Mouse (Mus musculus) limb, embryonic 10.5 days (tissue): ENCODE measurements around the gene Rgs7bp. TPM values are rescaled to one million over a fixed set of nuclear protein-coding genes. Genes with fewer than 3 reads are reported as not detected.

Source experiments
- DNase-seq: peaks from one replicate; pipeline ENCODE4 v3.0.0-alpha.2; 2017; ENCODE audit warnings: low spot score
- H3K27ac ChIP-seq: fragments of 300-500 bp; sonication (generic); 2 replicates; pipeline ENCODE4 v1.5.1; 2016; ENCODE audit warnings: mild to moderate bottlenecking
- H3K27me3 ChIP-seq: fragments of 300-500 bp; sonication (generic); 2 replicates; pipeline ENCODE4 v1.6.1; 2016; ENCODE audit warnings: low read depth, mild to moderate bottlenecking; ENCODE audit not compliant: poor library complexity, severe bottlenecking
- H3K36me3 ChIP-seq: fragments of 300-500 bp; sonication (generic); 2 replicates; pipeline ENCODE4 v1.6.1; 2016; ENCODE audit warnings: mild to moderate bottlenecking, moderate library complexity
- H3K4me1 ChIP-seq: fragments of 300-500 bp; sonication (generic); 2 replicates; pipeline ENCODE4 v1.6.1; 2016
- H3K4me3 ChIP-seq: fragments of 300-500 bp; sonication (generic); 2 replicates; pipeline ENCODE4 v1.5.1; 2016; ENCODE audit warnings: mild to moderate bottlenecking, moderate library complexity
- H3K9me3 ChIP-seq: fragments of 300-500 bp; sonication (generic); replicated peaks from 2 replicates; pipeline ENCODE4 v1.6.1; 2016; ENCODE audit warnings: mild to moderate bottlenecking
- WGBS: fragments of 180-500 bp; shearing (Covaris S2); methylation state at CpG from one replicate; pipeline ENCODE4 v1.1.7; 2016; 5-methylcytosine and 5-hydroxymethylcytosine counted together
- polyA plus RNA-seq: library from polyadenylated mRNA; unstranded; fragments of >200 nt; fragmentation: Nextera tagmentation; extraction: Ambion mirVana; gene quantifications from 2 replicates; pipeline ENCODE4 v1.2.1, GENCODE M21; 2016

The Rgs7bp gene
- polyA plus RNA-seq, 1 experiment from 2014 or later = 0.24 TPM

DNA sequence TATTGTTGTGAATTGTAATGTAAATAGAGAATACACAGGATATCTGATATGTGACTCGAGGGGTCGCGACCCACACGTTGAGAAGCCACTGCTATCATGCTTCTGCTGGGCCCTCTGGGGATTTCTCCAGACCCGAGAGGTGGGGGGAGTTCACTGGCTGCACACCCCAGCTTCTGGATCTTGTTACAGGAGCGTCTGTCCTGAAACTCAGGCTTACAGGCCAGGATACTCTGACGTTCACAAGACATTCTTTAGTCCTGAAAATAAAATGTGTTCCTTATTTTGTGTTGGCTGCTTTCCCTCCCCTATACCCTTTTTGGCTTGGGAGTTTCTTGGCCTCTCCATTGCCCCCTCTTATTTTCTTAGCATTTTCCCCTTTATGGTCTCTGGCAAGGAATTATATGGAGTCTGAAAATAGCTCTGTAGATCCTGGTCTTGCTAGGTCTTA lies 65.9 kb downstream of the Rgs7bp start:
- WGBS = 66% methylated on average over 7 of the region's 7 CpGs
- no peak for DNase-seq
- no peaks in the 10 kb centered on the region for H3K9me3 ChIP-seq
- no peak overlapping the region for H3K27ac ChIP-seq
- no peaks in the 10 kb centered on the region for H3K36me3 ChIP-seq
- no peak overlapping the region for H3K4me3 ChIP-seq
- H3K4me1 ChIP-seq = no peaks in the 10 kb centered on the region
- no peaks in the 10 kb centered on the region for H3K27me3 ChIP-seq

- no peak for DNase-seq
- no peaks in the 10 kb centered on the region for H3K36me3 ChIP-seq
- H3K9me3 ChIP-seq = no peaks in the 10 kb centered on the region
- H3K4me1 ChIP-seq = no peaks in the 10 kb centered on the region
- WGBS = 83% methylated on average over 13 of the region's 13 CpGs
- H3K27me3 ChIP-seq = no peaks in the 10 kb centered on the region
- no peak overlapping the region for H3K27ac ChIP-seq
- H3K4me3 ChIP-seq = no peak overlapping the region
These were observed 66.7 kb downstream of the Rgs7bp start for GRCm38 (mm10) chr13:104988009-104988540.

DNA sequence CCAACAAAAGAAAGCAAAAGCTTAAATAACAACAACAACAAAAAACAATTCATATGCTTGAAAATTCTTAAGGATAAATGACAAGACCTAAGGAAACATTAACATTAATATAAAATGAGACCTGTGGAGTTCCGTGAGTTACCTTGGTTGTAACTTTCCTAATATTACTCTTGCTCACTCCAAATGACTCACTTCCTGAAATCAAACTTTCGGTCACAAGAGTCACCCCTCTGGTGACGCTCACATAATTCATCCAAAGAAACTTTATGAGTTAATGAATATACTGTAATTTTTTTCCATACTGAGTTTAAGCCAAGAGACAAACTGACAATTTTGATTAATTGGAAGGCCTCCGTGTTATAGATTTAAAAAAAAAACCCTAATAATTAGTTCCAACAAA lies 69.0 kb downstream of the Rgs7bp start:
- H3K9me3 ChIP-seq = no peaks in the 10 kb centered on the region
- H3K27ac ChIP-seq = no peak overlapping the region
- H3K27me3 ChIP-seq = no peaks in the 10 kb centered on the region
- no peak overlapping the region for H3K4me3 ChIP-seq
- DNase-seq = no peak
- H3K36me3 ChIP-seq = no peaks in the 10 kb centered on the region
- WGBS = 87% methylated on average over 4 of the region's 4 CpGs
- H3K4me1 ChIP-seq = no peaks in the 10 kb centered on the region

GRCm38 (mm10) chr13:104983989-104984388 lies 70.7 kb downstream of the Rgs7bp start:
- Histone ChIP-seq H3K27me3 (no peaks in the 10 kb centered on the region), H3K27ac (no peak overlapping the region), H3K4me1 (no peaks in the 10 kb centered on the region), H3K4me3 (no peak overlapping the region), H3K9me3 (no peaks in the 10 kb centered on the region), H3K36me3 (no peaks in the 10 kb centered on the region)
- WGBS = 92% methylated on average over 5 of the region's 5 CpGs
- no peak for DNase-seq

DNA sequence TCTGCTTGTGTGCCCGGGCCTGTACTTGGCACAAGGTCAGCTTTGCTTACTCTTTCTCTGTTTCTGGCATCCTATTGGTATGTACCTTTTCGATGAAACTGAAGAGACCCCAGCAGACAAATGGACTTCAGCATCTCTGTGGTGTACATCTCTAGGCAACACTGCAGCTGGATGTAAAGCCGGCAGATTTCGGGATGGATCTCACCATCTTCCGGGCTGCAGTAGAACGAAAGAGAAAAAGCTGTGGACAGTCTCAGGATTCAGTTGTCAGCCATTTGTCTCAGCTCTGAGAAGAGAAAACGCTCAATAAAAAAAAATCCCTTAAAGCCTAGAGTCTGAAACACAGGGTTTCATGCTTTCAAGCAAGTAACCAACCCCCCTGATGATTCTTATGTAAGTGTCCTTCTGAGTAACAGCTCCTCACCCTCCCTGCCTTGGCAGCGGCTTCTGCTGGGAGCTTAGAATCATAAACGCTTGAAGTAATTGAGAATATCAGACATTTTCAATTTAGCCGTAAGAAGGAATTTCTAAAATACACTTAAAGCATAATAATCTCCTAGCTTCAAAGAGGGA lies 71.9 kb downstream of the Rgs7bp start:
- Histone ChIP-seq H3K27ac (no peak overlapping the region), H3K27me3 (no peaks in the 10 kb centered on the region), H3K4me1 (no peaks in the 10 kb centered on the region), H3K36me3 (no peaks in the 10 kb centered on the region), H3K9me3 (no peaks in the 10 kb centered on the region), H3K4me3 (no peak overlapping the region)
- 95% methylated on average over 10 of the region's 10 CpGs for WGBS
- no peak for DNase-seq

DNA sequence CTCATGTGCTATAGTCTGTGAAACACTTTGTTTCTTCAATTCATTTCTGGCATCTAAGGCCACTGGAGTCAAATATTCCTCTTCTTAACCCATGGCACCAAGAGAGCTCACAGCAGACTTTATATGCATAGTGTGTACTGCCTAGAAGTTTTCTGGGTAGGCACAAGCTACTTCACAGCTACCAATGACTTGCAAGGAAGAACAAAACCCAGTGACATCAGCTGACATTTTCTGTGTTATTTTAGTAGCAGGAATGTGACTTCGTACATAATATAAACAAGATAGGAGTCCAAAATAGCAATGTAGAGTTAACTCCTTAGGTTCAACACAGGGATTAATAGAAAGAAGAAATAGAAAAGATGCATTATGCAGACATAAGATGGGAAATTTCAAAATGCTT lies 76.6 kb downstream of the Rgs7bp start:
- WGBS = 71% methylated on average over 1 of the region's 1 CpGs
- no peaks in the 10 kb centered on the region for H3K36me3 ChIP-seq
- H3K27me3 ChIP-seq = no peaks in the 10 kb centered on the region
- H3K4me3 ChIP-seq = no peak overlapping the region
- DNase-seq = no peak
- H3K4me1 ChIP-seq = no peaks in the 10 kb centered on the region
- H3K9me3 ChIP-seq = no peaks in the 10 kb centered on the region
- no peak overlapping the region for H3K27ac ChIP-seq

- no peak overlapping the region for H3K4me3 ChIP-seq
- no peaks in the 10 kb centered on the region for H3K9me3 ChIP-seq
- DNase-seq = no peak
- H3K27me3 ChIP-seq = no peaks in the 10 kb centered on the region
- no peaks in the 10 kb centered on the region for H3K4me1 ChIP-seq
- H3K36me3 ChIP-seq = no peaks in the 10 kb centered on the region
- no peak overlapping the region for H3K27ac ChIP-seq
- WGBS = 73% methylated on average over 2 of the region's 2 CpGs
These were observed 87.2 kb downstream of the Rgs7bp start for GRCm38 (mm10) chr13:104967486-104967885.

- WGBS = 83% methylated on average over 4 of the region's 4 CpGs
- DNase-seq = no peak
- no peak overlapping the region for H3K27ac ChIP-seq
- no peaks in the 10 kb centered on the region for H3K27me3 ChIP-seq
- no peaks in the 10 kb centered on the region for H3K36me3 ChIP-seq
- H3K4me3 ChIP-seq = no peak overlapping the region
- no peaks in the 10 kb centered on the region for H3K9me3 ChIP-seq
- H3K4me1 ChIP-seq = no peaks in the 10 kb centered on the region
These were observed 91.0 kb downstream of the Rgs7bp start for GRCm38 (mm10) chr13:104963716-104964115.

DNA sequence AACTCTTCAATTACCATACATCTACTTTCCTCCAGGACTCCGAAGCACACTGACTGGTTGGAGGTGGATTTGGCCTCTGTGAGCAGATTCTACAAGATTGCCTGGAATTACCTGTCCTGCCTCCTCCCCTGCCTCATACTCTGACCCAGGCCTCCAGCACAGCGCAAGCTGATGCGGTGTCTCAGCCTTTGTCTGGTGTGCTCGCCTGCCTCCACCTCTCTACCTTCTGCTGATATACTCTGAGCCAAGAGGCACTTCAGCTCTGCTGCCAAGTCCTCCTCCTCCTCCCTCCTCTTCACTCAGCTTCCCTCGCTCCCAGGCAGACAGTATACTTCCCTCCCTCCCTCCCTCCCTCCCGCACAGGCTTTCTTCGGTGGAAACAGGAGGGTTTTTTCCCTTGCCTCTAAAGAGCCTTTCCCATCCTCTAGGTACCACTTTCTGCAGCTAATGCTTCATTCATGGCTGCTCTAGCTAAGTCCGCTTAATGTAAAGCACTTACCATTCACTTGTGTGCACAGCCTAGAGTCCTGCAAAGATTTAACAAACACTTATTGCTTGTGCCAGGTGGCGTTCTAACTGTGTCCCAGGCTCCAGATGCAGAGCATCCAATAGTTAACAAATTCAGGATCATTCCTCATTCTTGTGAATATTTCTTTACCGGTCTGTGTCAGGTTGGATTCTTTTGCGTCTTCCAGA lies 91.9 kb downstream of the Rgs7bp start:
- Histone ChIP-seq H3K9me3 (no peaks in the 10 kb centered on the region), H3K36me3 (no peaks in the 10 kb centered on the region), H3K4me3 (no peak overlapping the region), H3K27ac (no peak overlapping the region), H3K4me1 (no peaks in the 10 kb centered on the region), H3K27me3 (no peaks in the 10 kb centered on the region)
- DNase-seq = no peak
- WGBS = 69% methylated on average over 11 of the region's 11 CpGs

GRCm38 (mm10) chr13:104962166-104962565 lies 92.6 kb downstream of the Rgs7bp start:
- DNase-seq = no peak
- Histone ChIP-seq H3K4me3 (no peak overlapping the region), H3K27me3 (no peaks in the 10 kb centered on the region), H3K4me1 (no peaks in the 10 kb centered on the region), H3K9me3 (no peaks in the 10 kb centered on the region), H3K36me3 (no peaks in the 10 kb centered on the region), H3K27ac (no peak overlapping the region)
- 86% methylated on average over 7 of the region's 7 CpGs for WGBS

- no peaks in the 10 kb centered on the region for H3K4me1 ChIP-seq
- H3K4me3 ChIP-seq = no peak overlapping the region
- no peaks in the 10 kb centered on the region for H3K27me3 ChIP-seq
- no peak overlapping the region for H3K27ac ChIP-seq
- no peaks in the 10 kb centered on the region for H3K36me3 ChIP-seq
- no peak for DNase-seq
- H3K9me3 ChIP-seq = no peaks in the 10 kb centered on the region
- 91% methylated on average over 14 of the region's 14 CpGs for WGBS
These were observed 93.6 kb downstream of the Rgs7bp start for GRCm38 (mm10) chr13:104960951-104961715.

DNA sequence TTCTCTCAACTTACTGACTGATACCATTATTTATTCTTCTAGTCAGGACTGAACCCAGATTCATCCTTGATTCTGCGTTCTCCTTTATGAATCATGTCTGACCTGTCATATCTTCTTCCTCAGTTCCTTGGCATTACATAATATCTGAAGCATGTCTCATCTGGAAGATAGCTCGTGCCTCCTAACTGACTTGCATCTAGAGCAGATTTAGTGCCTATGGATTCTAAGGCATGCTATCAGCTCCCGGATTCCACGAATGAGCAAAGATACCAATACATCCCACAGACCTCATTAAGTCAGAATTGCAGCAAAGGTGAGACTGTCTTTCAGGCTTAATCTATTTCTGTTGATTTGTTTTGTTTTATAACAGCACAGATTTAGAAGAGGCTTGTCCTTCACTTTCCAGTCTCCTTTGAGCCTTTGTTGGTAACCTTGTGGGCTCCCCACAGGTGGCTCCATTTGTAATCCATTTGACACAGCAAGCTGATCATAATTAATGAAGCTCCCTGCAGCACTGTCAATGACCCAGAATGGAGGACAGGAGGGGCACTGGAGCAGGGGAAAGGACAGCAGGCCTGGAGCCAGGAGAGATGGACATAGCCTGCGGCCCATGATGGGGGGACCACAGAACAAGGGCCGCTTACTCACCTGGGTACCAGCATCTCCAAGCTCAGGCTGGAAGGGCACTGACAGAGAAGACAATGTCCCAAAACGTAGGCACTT lies 94.4 kb downstream of the Rgs7bp start:
- Histone ChIP-seq H3K9me3 (no peaks in the 10 kb centered on the region), H3K36me3 (no peaks in the 10 kb centered on the region), H3K27me3 (no peaks in the 10 kb centered on the region), H3K27ac (no peak overlapping the region), H3K4me3 (no peak overlapping the region), H3K4me1 (no peaks in the 10 kb centered on the region)
- WGBS = 85% methylated on average over 7 of the region's 7 CpGs
- no peak for DNase-seq
